Mouse (Mus musculus): ENCODE measurements around the gene March6. TPM values are rescaled to one million over a fixed set of nuclear protein-coding genes. Genes with fewer than 3 reads are reported as not detected.

The March6 gene
- polyA plus RNA-seq, 1 experiment, result 23.7 TPM

- DNase-seq (ENCODE audit: low read depth), result no peak
Measured at GRCm38 (mm10) chr15:31542013-31542958, 11.4 kb upstream of the March6 start.

GRCm38 (mm10) chr15:31540513-31540802 lies 9.6 kb upstream of the March6 start:
- no peak for DNase-seq (ENCODE audit: low read depth)

- DNase-seq (ENCODE audit: low read depth), result no peak
Measured at GRCm38 (mm10) chr15:31539643-31540512, 9.0 kb upstream of the March6 start.

GRCm38 (mm10) chr15:31538346-31538745 lies 7.5 kb upstream of the March6 start:
- no peak for DNase-seq (ENCODE audit: low read depth)

- DNase-seq (ENCODE audit: low read depth), result no peak
Measured at GRCm38 (mm10) chr15:31537706-31538105, 6.9 kb upstream of the March6 start.

- no peak for DNase-seq (ENCODE audit: low read depth)
Measured at GRCm38 (mm10) chr15:31536051-31536737, 5.3 kb upstream of the March6 start.

- no peak for DNase-seq (ENCODE audit: low read depth)
Measured at GRCm38 (mm10) chr15:31535259-31535855, 4.5 kb upstream of the March6 start.

- no peak for DNase-seq (ENCODE audit: low read depth)
Measured at GRCm38 (mm10) chr15:31534421-31535258, 3.8 kb upstream of the March6 start.

GRCm38 (mm10) chr15:31533529-31533928 lies 2.7 kb upstream of the March6 start:
- DNase-seq (ENCODE audit: low read depth), result no peak

GRCm38 (mm10) chr15:31532331-31533021 lies 1.6 kb upstream of the March6 start:
- DNase-seq (ENCODE audit: low read depth), result no peak

GRCm38 (mm10) chr15:31531446-31532330 lies 835 bp upstream of the March6 start:
- no peak for DNase-seq (ENCODE audit: low read depth)

- no peak for DNase-seq (ENCODE audit: low read depth)
Measured at GRCm38 (mm10) chr15:31529811-31530658, 818 bp downstream of the March6 start.

- DNase-seq (ENCODE audit: low read depth), result no peak
Measured at GRCm38 (mm10) chr15:31529103-31529502, 1.8 kb downstream of the March6 start.

GRCm38 (mm10) chr15:31528477-31528876 lies 2.4 kb downstream of the March6 start:
- DNase-seq (ENCODE audit: low read depth), result no peak

GRCm38 (mm10) chr15:31526463-31526862 lies 4.4 kb downstream of the March6 start:
- no peak for DNase-seq (ENCODE audit: low read depth)

GRCm38 (mm10) chr15:31519000-31519399 lies 11.9 kb downstream of the March6 start:
- DNase-seq (ENCODE audit: low read depth), result no peak

- no peak for DNase-seq (ENCODE audit: low read depth)
Measured at GRCm38 (mm10) chr15:31518371-31518770, 12.5 kb downstream of the March6 start.

- no peak for DNase-seq (ENCODE audit: low read depth)
Measured at GRCm38 (mm10) chr15:31517186-31517585, 13.7 kb downstream of the March6 start.
